Mouse (Mus musculus): ENCODE measurements around the gene Stk32c. TPM values are rescaled to one million over a fixed set of nuclear protein-coding genes. Genes with fewer than 3 reads are reported as not detected.

Gene Stk32c
- polyA plus RNA-seq, 2 experiments, result 0.12 TPM; not detected in 1

- TF ChIP-seq EP300 (IDR thresholded peaks at IDR 0.05; ENCODE audit: low read depth), result no peak
- no peak for TF ChIP-seq CTCF (IDR thresholded peaks at IDR 0.05; ENCODE audit: low read depth)
- no peak overlapping the region for H3K4me3 ChIP-seq (ENCODE audit: insufficient read depth in 1 of 2, low read depth in 2 of 2, low read length in 2 of 2)
- H3K4me2 ChIP-seq (ENCODE audit: low read depth), result no peak overlapping the region
- H3K4me1 ChIP-seq (replicated peaks; ENCODE audit: control insufficient read depth in 2 of 2, insufficient read depth in 2 of 2, low read length in 1 of 2), result no peaks in the 10 kb centered on the region
- ATAC-seq (ENCODE audit: insufficient read depth) (no peak), DNase-seq (ENCODE audit: low read depth in 3 of 3, low spot score in 3 of 3) (no peak)
- H3K27me3 ChIP-seq (ENCODE audit: control insufficient read depth, insufficient read depth, low read length), result no peaks in the 10 kb centered on the region
- H3K27ac ChIP-seq, result no peak overlapping the region
- H3K9me3 ChIP-seq (ENCODE audit: control insufficient read depth, low read length), result no peaks in the 10 kb centered on the region
- no peaks in the 10 kb centered on the region for H3K36me3 ChIP-seq (replicated peaks; ENCODE audit: control insufficient read depth, insufficient read depth, low read depth)
- 35% methylated on average over 2 of the region's 2 CpGs for WGBS (ENCODE audit: insufficient replicate concordance)
- H3K9ac ChIP-seq (replicated peaks), result no peak overlapping the region
Measured at GRCm38 (mm10) chr7:139119775-139120153, 93.3 kb downstream of the Stk32c start.

GRCm38 (mm10) chr7:139119152-139119774, 93.8 kb downstream of the Stk32c start:
- ATAC-seq (ENCODE audit: insufficient read depth) (no peak), DNase-seq (ENCODE audit: low read depth in 3 of 3, low spot score in 3 of 3) (peak in 2 of 3 experiments; percentile 7 to 12)
- no peak overlapping the region for H3K4me3 ChIP-seq (ENCODE audit: insufficient read depth in 1 of 2, low read depth in 2 of 2, low read length in 2 of 2)
- no peak overlapping the region for H3K27ac ChIP-seq
- no peak overlapping the region for H3K4me2 ChIP-seq (ENCODE audit: low read depth)
- no peaks in the 10 kb centered on the region for H3K4me1 ChIP-seq (replicated peaks; ENCODE audit: control insufficient read depth in 2 of 2, insufficient read depth in 2 of 2, low read length in 1 of 2)
- H3K9me3 ChIP-seq (ENCODE audit: control insufficient read depth, low read length), result no peaks in the 10 kb centered on the region
- no peaks in the 10 kb centered on the region for H3K27me3 ChIP-seq (ENCODE audit: control insufficient read depth, insufficient read depth, low read length)
- no peak overlapping the region for H3K9ac ChIP-seq (replicated peaks)
- WGBS (ENCODE audit: insufficient replicate concordance), result 30% methylated on average over 13 of the region's 13 CpGs
- no peak for TF ChIP-seq EP300 (IDR thresholded peaks at IDR 0.05; ENCODE audit: low read depth)
- peak; percentile 80 for TF ChIP-seq CTCF (IDR thresholded peaks at IDR 0.05; ENCODE audit: low read depth)
- no peaks in the 10 kb centered on the region for H3K36me3 ChIP-seq (replicated peaks; ENCODE audit: control insufficient read depth, insufficient read depth, low read depth)

- DNase-seq (ENCODE audit: low read depth in 3 of 3, low spot score in 3 of 3), result no peak
- no peaks in the 10 kb centered on the region for H3K9me3 ChIP-seq (ENCODE audit: control insufficient read depth, low read length)
- no peak for ATAC-seq (ENCODE audit: insufficient read depth)
- no peaks in the 10 kb centered on the region for H3K4me1 ChIP-seq (replicated peaks; ENCODE audit: control insufficient read depth in 2 of 2, insufficient read depth in 2 of 2, low read length in 1 of 2)
- no peak overlapping the region for H3K9ac ChIP-seq (replicated peaks)
- 65% methylated on average over 9 of the region's 9 CpGs for WGBS (ENCODE audit: insufficient replicate concordance)
- no peak overlapping the region for H3K4me3 ChIP-seq (ENCODE audit: insufficient read depth in 1 of 2, low read depth in 2 of 2, low read length in 2 of 2)
- H3K27ac ChIP-seq, result no peak overlapping the region
- no peak for TF ChIP-seq EP300 (IDR thresholded peaks at IDR 0.05; ENCODE audit: low read depth)
- no peak for TF ChIP-seq CTCF (IDR thresholded peaks at IDR 0.05; ENCODE audit: low read depth)
- no peak overlapping the region for H3K4me2 ChIP-seq (ENCODE audit: low read depth)
- no peaks in the 10 kb centered on the region for H3K36me3 ChIP-seq (replicated peaks; ENCODE audit: control insufficient read depth, insufficient read depth, low read depth)
- H3K27me3 ChIP-seq (ENCODE audit: control insufficient read depth, insufficient read depth, low read length), result no peaks in the 10 kb centered on the region
Measured at GRCm38 (mm10) chr7:139107908-139108650, 105.0 kb downstream of the Stk32c start.

GRCm38 (mm10) chr7:139105705-139106104, 107.4 kb downstream of the Stk32c start:
- TF ChIP-seq EP300 (IDR thresholded peaks at IDR 0.05; ENCODE audit: low read depth) (no peak), CTCF (IDR thresholded peaks at IDR 0.05; ENCODE audit: low read depth) (no peak)
- ATAC-seq (ENCODE audit: insufficient read depth), result no peak
- Histone ChIP-seq H3K36me3 (replicated peaks; ENCODE audit: control insufficient read depth, insufficient read depth, low read depth) (no peaks in the 10 kb centered on the region), H3K9ac (replicated peaks) (no peak overlapping the region), H3K27me3 (ENCODE audit: control insufficient read depth, insufficient read depth, low read length) (no peaks in the 10 kb centered on the region), H3K9me3 (ENCODE audit: control insufficient read depth, low read length) (no peaks in the 10 kb centered on the region), H3K4me3 (ENCODE audit: insufficient read depth in 1 of 2, low read depth in 2 of 2, low read length in 2 of 2) (no peak overlapping the region), H3K4me2 (ENCODE audit: low read depth) (no peak overlapping the region), H3K4me1 (replicated peaks; ENCODE audit: control insufficient read depth in 2 of 2, insufficient read depth in 2 of 2, low read length in 1 of 2) (no peaks in the 10 kb centered on the region), H3K27ac (no peak overlapping the region)
- 65% methylated on average over 7 of the region's 7 CpGs for WGBS (ENCODE audit: insufficient replicate concordance)
- no peak for DNase-seq (ENCODE audit: low read depth in 3 of 3, low spot score in 3 of 3)

GRCm38 (mm10) chr7:139105076-139105475, 108.0 kb downstream of the Stk32c start:
- Histone ChIP-seq H3K4me3 (ENCODE audit: insufficient read depth in 1 of 2, low read depth in 2 of 2, low read length in 2 of 2) (no peak overlapping the region), H3K9ac (replicated peaks) (no peak overlapping the region), H3K4me2 (ENCODE audit: low read depth) (no peak overlapping the region), H3K27me3 (ENCODE audit: control insufficient read depth, insufficient read depth, low read length) (no peaks in the 10 kb centered on the region), H3K9me3 (ENCODE audit: control insufficient read depth, low read length) (no peaks in the 10 kb centered on the region), H3K4me1 (replicated peaks; ENCODE audit: control insufficient read depth in 2 of 2, insufficient read depth in 2 of 2, low read length in 1 of 2) (no peaks in the 10 kb centered on the region), H3K36me3 (replicated peaks; ENCODE audit: control insufficient read depth, insufficient read depth, low read depth) (no peaks in the 10 kb centered on the region), H3K27ac (no peak overlapping the region)
- DNase-seq (ENCODE audit: low read depth in 3 of 3, low spot score in 3 of 3), result no peak
- TF ChIP-seq EP300 (IDR thresholded peaks at IDR 0.05; ENCODE audit: low read depth) (no peak), CTCF (IDR thresholded peaks at IDR 0.05; ENCODE audit: low read depth) (no peak)
- ATAC-seq (ENCODE audit: insufficient read depth), result no peak
- 49% methylated on average over 5 of the region's 5 CpGs for WGBS (ENCODE audit: insufficient replicate concordance)
